Mouse (Mus musculus) ES-Bruce4 (cell line): ENCODE measurements at regions not wholly inside any gene's neighbourhood (a gene's known extent, or its start where the extent isn't known, plus 50 kb on each side); places are given as distances from the start of the nearest gene placed in this dataset.

ENCODE experiments used
- H3K27ac ChIP-seq: 2 replicates; pipeline ENCODE4 v1.5.1; 2012; ENCODE audit warnings: low read length, inconsistent platforms; ENCODE audit not compliant: insufficient read depth
- H3K27me3 ChIP-seq: 2 replicates; pipeline ENCODE4 v1.6.1; 2012; ENCODE audit warnings: mild to moderate bottlenecking, low read length, inconsistent platforms; ENCODE audit not compliant: control insufficient read depth, poor library complexity, insufficient read depth, severe bottlenecking
- H3K36me3 ChIP-seq: 2 replicates; pipeline ENCODE4 v1.6.1; 2012; ENCODE audit warnings: inconsistent platforms, mild to moderate bottlenecking, low read length, moderate library complexity; ENCODE audit not compliant: control insufficient read depth, poor library complexity, insufficient read depth, severe bottlenecking
- H3K4me1 ChIP-seq: one replicate; pipeline ENCODE4 v1.8.1; 2011; ENCODE audit warnings: low read length; ENCODE audit not compliant: control insufficient read depth, insufficient read depth
- H3K4me3 ChIP-seq: 2 replicates; pipeline ENCODE4 v1.5.1; 2011; ENCODE audit warnings: low read depth, mild to moderate bottlenecking, low read length
- H3K9ac ChIP-seq: 2 replicates; pipeline ENCODE4 v1.6.1; 2012; ENCODE audit warnings: low read depth, mild to moderate bottlenecking, inconsistent platforms; ENCODE audit not compliant: poor library complexity, severe bottlenecking
- H3K9me3 ChIP-seq: replicated peaks from 2 replicates; pipeline ENCODE4 v1.6.1; 2012; ENCODE audit warnings: mild to moderate bottlenecking, low read length, inconsistent platforms; ENCODE audit not compliant: control insufficient read depth, poor library complexity, insufficient read depth, severe bottlenecking
- CTCF ChIP-seq: IDR thresholded peaks from one replicate; pipeline ENCODE4 v1.8.1; 2011; ENCODE audit warnings: low read depth, low read length
- EP300 ChIP-seq: IDR thresholded peaks from 2 replicates; pipeline ENCODE4 v1.6.1; 2011; ENCODE audit warnings: low read depth, low read length; ENCODE audit not compliant: insufficient read depth
- POLR2A ChIP-seq: IDR thresholded peaks from one replicate; pipeline ENCODE4 v1.8.1; 2011; ENCODE audit warnings: low read length; ENCODE audit not compliant: insufficient read depth

- Histone ChIP-seq H3K9me3 (no peaks in the 10 kb centered on the region), H3K27ac (no peak overlapping the region), H3K9ac (no peak overlapping the region), H3K4me1 (no peaks in the 10 kb centered on the region), H3K27me3 (no peaks in the 10 kb centered on the region), H3K36me3 (no peaks in the 10 kb centered on the region), H3K4me3 (no peak overlapping the region)
- TF ChIP-seq POLR2A (no peak), EP300 (no peak), CTCF (no peak)
These were observed 163.8 kb downstream of the 3110018I06Rik start for GRCm38 (mm10) chr12:107652126-107652728.

GRCm38 (mm10) chr12:107653131-107653530, 164.7 kb downstream of the 3110018I06Rik start:
- Histone ChIP-seq H3K27me3 (no peaks in the 10 kb centered on the region), H3K27ac (no peak overlapping the region), H3K9me3 (no peaks in the 10 kb centered on the region), H3K9ac (no peak overlapping the region), H3K4me3 (no peak overlapping the region), H3K4me1 (no peaks in the 10 kb centered on the region), H3K36me3 (no peaks in the 10 kb centered on the region)
- TF ChIP-seq POLR2A, result no peak
- no peak for TF ChIP-seq EP300
- TF ChIP-seq CTCF, result no peak

GRCm38 (mm10) chr12:107656846-107657245, 168.4 kb downstream of the 3110018I06Rik start:
- H3K36me3 ChIP-seq, result no peaks in the 10 kb centered on the region
- no peaks in the 10 kb centered on the region for H3K27me3 ChIP-seq
- no peak overlapping the region for H3K9ac ChIP-seq
- TF ChIP-seq POLR2A (no peak), EP300 (no peak), CTCF (no peak)
- H3K9me3 ChIP-seq, result no peaks in the 10 kb centered on the region
- no peaks in the 10 kb centered on the region for H3K4me1 ChIP-seq
- no peak overlapping the region for H3K4me3 ChIP-seq
- H3K27ac ChIP-seq, result no peak overlapping the region

GRCm38 (mm10) chr12:107658241-107658640, 169.8 kb downstream of the 3110018I06Rik start:
- TF ChIP-seq POLR2A (no peak), EP300 (no peak), CTCF (no peak)
- Histone ChIP-seq H3K4me1 (no peaks in the 10 kb centered on the region), H3K9me3 (no peaks in the 10 kb centered on the region), H3K27me3 (no peaks in the 10 kb centered on the region), H3K36me3 (no peaks in the 10 kb centered on the region), H3K4me3 (no peak overlapping the region), H3K9ac (no peak overlapping the region), H3K27ac (no peak overlapping the region)

GRCm38 (mm10) chr12:107658821-107659220, 170.4 kb downstream of the 3110018I06Rik start:
- H3K9ac ChIP-seq, result no peak overlapping the region
- TF ChIP-seq CTCF (no peak), EP300 (no peak), POLR2A (no peak)
- H3K36me3 ChIP-seq, result no peaks in the 10 kb centered on the region
- H3K27ac ChIP-seq, result no peak overlapping the region
- no peaks in the 10 kb centered on the region for H3K27me3 ChIP-seq
- H3K9me3 ChIP-seq, result no peaks in the 10 kb centered on the region
- no peaks in the 10 kb centered on the region for H3K4me1 ChIP-seq
- H3K4me3 ChIP-seq, result no peak overlapping the region

GRCm38 (mm10) chr12:107662624-107663023, 174.2 kb downstream of the 3110018I06Rik start:
- Histone ChIP-seq H3K9ac (no peak overlapping the region), H3K9me3 (no peaks in the 10 kb centered on the region), H3K36me3 (no peaks in the 10 kb centered on the region), H3K4me1 (no peaks in the 10 kb centered on the region), H3K27ac (no peak overlapping the region), H3K27me3 (no peaks in the 10 kb centered on the region), H3K4me3 (no peak overlapping the region)
- no peak for TF ChIP-seq CTCF
- TF ChIP-seq EP300, result no peak
- TF ChIP-seq POLR2A, result no peak
